Mouse (Mus musculus) colon, adult 2 months (tissue): ENCODE data around the gene Olfr392. TPM values are rescaled to one million over a fixed set of nuclear protein-coding genes. Genes with fewer than 3 reads are reported as not detected.

Source experiments
- polyA plus RNA-seq: library from polyadenylated mRNA; depleted of rRNA; stranded (reverse); fragments of >200 nt; gene quantifications from 2 replicates; pipeline ENCODE4 v1.2.3, GENCODE M21; 2012; rRNA removed

The Olfr392 gene
- not detected in 2 replicates for polyA plus RNA-seq

GRCm38 (mm10) chr11:73816949-73817348 lies at the start of gene Olfr392:
Gene Olfr392, minus strand, starts transcription at chr11:73817049.

GRCm38 (mm10) chr11:73851354-73851753 lies 34.5 kb upstream of the Olfr392 start, which contains the start of gene Olfr393:
Gene Olfr393, minus strand, starts transcription at chr11:73851454.

GRCm38 (mm10) chr11:73802952-73803351 lies 13.9 kb downstream of the Olfr392 start, which contains the start of gene Olfr391-ps:
Gene Olfr391-ps, minus strand, starts transcription at chr11:73803052.

GRCm38 (mm10) chr11:73782664-73783063 lies 34.2 kb downstream of the Olfr392 start, which contains the start of gene Olfr390:
Gene Olfr390, plus strand, starts transcription at chr11:73782964.

GRCm38 (mm10) chr11:73780613-73781012 lies 36.2 kb downstream of the Olfr392 start, which contains the start of gene Olfr389:
Gene Olfr389, minus strand, starts transcription at chr11:73780713.

Other genes starting within 250 kb of the Olfr392 start
- not detected in 2 replicates for gene Olfr385, start 224.0 kb downstream of the Olfr392 start, polyA plus RNA-seq
- gene Olfr384, start 218.5 kb downstream of the Olfr392 start, polyA plus RNA-seq: not detected in 2 replicates
- not detected in 2 replicates for gene Zfp735, start 128.3 kb downstream of the Olfr392 start, polyA plus RNA-seq
- gene Olfr389, start 36.3 kb downstream of the Olfr392 start, polyA plus RNA-seq: not detected in 2 replicates
- gene Olfr390, start 34.1 kb downstream of the Olfr392 start, polyA plus RNA-seq: not detected in 2 replicates
- not detected in 2 replicates for gene Olfr391-ps, start 14.0 kb downstream of the Olfr392 start, polyA plus RNA-seq
- not detected in 2 replicates for gene Olfr393, start 34.4 kb upstream of the Olfr392 start, polyA plus RNA-seq
- not detected in 2 replicates for gene Olfr394, start 73.7 kb upstream of the Olfr392 start, polyA plus RNA-seq
- not detected in 2 replicates for gene Olfr395, start 92.2 kb upstream of the Olfr392 start, polyA plus RNA-seq
- not detected in 2 replicates for gene Olfr23, start 119.6 kb upstream of the Olfr392 start, polyA plus RNA-seq
- not detected in 2 replicates for gene Olfr397, start 143.8 kb upstream of the Olfr392 start, polyA plus RNA-seq
- not detected in 2 replicates for gene Olfr398, start 173.4 kb upstream of the Olfr392 start, polyA plus RNA-seq
- gene Olfr139, start 239.5 kb upstream of the Olfr392 start, polyA plus RNA-seq: not detected in 2 replicates
- not detected in 2 replicates for gene Olfr399, start 239.6 kb upstream of the Olfr392 start, polyA plus RNA-seq